Mouse (Mus musculus) intestine, embryonic 15.5 days (tissue): Measurements from ENCODE around the gene Olfr273. TPM values are rescaled to one million over a fixed set of nuclear protein-coding genes. Genes with fewer than 3 reads are reported as not detected.
"Not testable (repeated sequence)": the region's sequence is repeated elsewhere in the genome, so short reads cannot be mapped to it uniquely, and the experiment has no call there.

Experiments
- ATAC-seq: fragments of 200-750 bp; cut with Nextera tagmentation; 2 replicates; pipeline ENCODE4 v1.8.0; 2017; ENCODE audit warnings: moderate TSS enrichment, moderate library complexity
- H3K27ac ChIP-seq: fragments of 300-500 bp; sonication (generic); 2 replicates; pipeline ENCODE4 v1.5.1; 2015; ENCODE audit warnings: mild to moderate bottlenecking, inconsistent platforms
- H3K27me3 ChIP-seq: fragments of 300-500 bp; sonication (generic); replicated peaks from 2 replicates; pipeline ENCODE4 v1.6.1; 2015; ENCODE audit warnings: inconsistent platforms
- H3K36me3 ChIP-seq: fragments of 300-500 bp; sonication (generic); 2 replicates; pipeline ENCODE4 v1.6.1; 2015; ENCODE audit warnings: inconsistent platforms
- H3K4me1 ChIP-seq: fragments of 300-500 bp; sonication (generic); replicated peaks from 2 replicates; pipeline ENCODE4 v1.6.1; 2015; ENCODE audit warnings: inconsistent platforms
- H3K4me2 ChIP-seq: fragments of 300-500 bp; sonication (generic); replicated peaks from 2 replicates; pipeline ENCODE4 v1.6.1; 2015; ENCODE audit warnings: mild to moderate bottlenecking, inconsistent platforms
- H3K4me3 ChIP-seq: fragments of 300-500 bp; sonication (generic); replicated peaks from 2 replicates; pipeline ENCODE4 v1.5.1; 2015; ENCODE audit warnings: inconsistent platforms
- H3K9ac ChIP-seq: fragments of 300-500 bp; sonication (generic); 2 replicates; pipeline ENCODE4 v1.6.1; 2015; ENCODE audit warnings: inconsistent platforms
- H3K9me3 ChIP-seq: fragments of 300-500 bp; sonication (generic); 2 replicates; pipeline ENCODE4 v1.6.1; 2016; ENCODE audit warnings: inconsistent platforms
- WGBS: fragments of 180-500 bp; shearing (Covaris S2); methylation state at CpG from one replicate; pipeline ENCODE4 v1.1.7; 2015; 5-methylcytosine and 5-hydroxymethylcytosine counted together
- polyA plus RNA-seq: library from polyadenylated mRNA; unstranded; fragments of >200 nt; fragmentation: Nextera tagmentation; extraction: Ambion mirVana; gene quantifications from 2 replicates; pipeline ENCODE4 v1.2.1, GENCODE M21; 2015

Gene Olfr273
- not detected in 2 replicates for polyA plus RNA-seq

DNA sequence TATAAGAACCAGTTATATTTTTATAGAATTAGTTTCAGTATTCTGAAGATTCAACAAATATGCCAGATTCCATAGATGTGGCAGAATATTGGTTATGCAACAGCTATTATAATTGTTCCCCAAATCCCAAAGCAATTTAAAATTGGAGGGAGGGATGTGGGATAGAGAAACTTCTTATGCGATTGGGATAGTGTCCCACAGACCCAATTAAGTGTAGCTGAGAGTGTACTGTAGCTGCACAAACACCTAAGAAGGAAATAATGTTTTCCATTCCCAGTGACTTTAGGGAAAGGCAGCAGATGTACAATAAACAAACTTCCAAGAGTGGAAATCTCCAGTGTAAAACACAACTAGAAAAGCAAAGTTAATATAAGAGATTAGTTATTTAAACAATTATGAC lies at the start of gene Olfr273:
TSS of gene Olfr273 (minus strand) at position 101 of the 400 bp plus-strand sequence.
- Histone ChIP-seq H3K4me1 (no peaks in the 10 kb centered on the region), H3K27ac (no peak within 1 kb of the TSS), H3K9me3 (no peaks in the 10 kb centered on the region), H3K27me3 (no peaks in the 10 kb centered on the region), H3K36me3 (no peaks in the 10 kb centered on the region), H3K9ac (no peak within 1 kb of the TSS), H3K4me3 (no peak within 1 kb of the TSS), H3K4me2 (no peak within 1 kb of the TSS)
- 58% methylated on average over 1 of the region's 1 CpGs for WGBS
- no peak for ATAC-seq

GRCm38 (mm10) chr4:52864156-52864555 lies 5.1 kb upstream of the Olfr273 start:
- Histone ChIP-seq H3K36me3 (no peaks in the 10 kb centered on the region), H3K4me2 (no peak overlapping the region), H3K27me3 (no peaks in the 10 kb centered on the region), H3K9ac (no peak overlapping the region), H3K4me1 (no peaks in the 10 kb centered on the region), H3K9me3 (no peaks in the 10 kb centered on the region), H3K4me3 (no peak overlapping the region), H3K27ac (no peak overlapping the region)
- WGBS, result 87% methylated on average over 9 of the region's 9 CpGs
- no peak for ATAC-seq

DNA sequence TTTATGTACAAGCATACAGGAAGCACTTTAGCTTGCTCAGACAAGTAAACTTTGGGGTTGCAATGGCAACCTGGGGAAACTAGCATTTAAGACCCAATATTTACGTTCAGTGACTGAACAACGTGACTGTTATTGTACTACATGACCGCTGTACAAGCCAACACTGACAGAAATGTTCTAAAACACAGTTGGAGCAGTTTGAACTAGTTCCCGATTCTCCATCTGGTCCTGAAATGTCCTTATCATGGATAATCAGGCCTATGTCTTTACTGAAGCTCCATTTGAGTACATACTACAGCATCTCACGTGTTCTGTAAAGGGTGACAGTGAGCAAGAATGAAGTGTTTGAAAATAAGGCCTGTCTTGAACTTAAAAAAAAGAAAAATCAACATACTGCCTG lies 9.4 kb downstream of the Olfr273 start:
- Histone ChIP-seq H3K36me3 (no peaks in the 10 kb centered on the region), H3K4me2 (no peak overlapping the region), H3K9me3 (no peaks in the 10 kb centered on the region), H3K27me3 (no peaks in the 10 kb centered on the region), H3K4me3 (no peak overlapping the region), H3K4me1 (no peaks in the 10 kb centered on the region), H3K27ac (no peak overlapping the region), H3K9ac (no peak overlapping the region)
- no peak for ATAC-seq
- 78% methylated on average over 5 of the region's 5 CpGs for WGBS

DNA sequence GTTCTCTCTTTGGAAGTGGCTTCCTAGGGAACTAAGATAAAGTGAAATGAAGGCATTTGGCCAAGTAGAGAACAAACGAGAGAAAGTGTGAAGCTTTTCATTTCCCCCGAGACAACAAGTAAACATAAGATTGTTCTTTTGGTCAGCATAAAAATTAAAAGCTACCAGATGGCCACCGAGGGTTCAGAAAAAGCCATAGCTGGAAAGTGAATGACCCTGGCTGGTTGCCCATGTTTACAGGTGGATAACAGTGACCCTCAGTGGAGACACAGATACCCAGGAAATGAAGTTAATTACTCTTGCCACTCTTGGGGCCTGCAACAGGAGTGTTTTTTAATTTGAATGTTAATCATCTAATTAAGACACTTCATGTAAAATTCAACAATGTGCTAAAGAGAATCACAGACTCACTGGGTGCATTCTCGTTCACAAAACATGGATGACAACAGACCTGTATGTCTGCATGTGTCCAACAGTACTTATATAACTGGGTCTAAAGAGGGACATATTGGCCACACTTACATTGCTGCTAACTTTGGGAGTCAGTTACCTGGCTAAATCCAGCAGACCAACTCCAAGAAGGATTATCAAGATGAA lies 9.9 kb downstream of the Olfr273 start:
- no peak overlapping the region for H3K4me2 ChIP-seq
- H3K4me1 ChIP-seq, result no peaks in the 10 kb centered on the region
- 54% methylated on average over 4 of the region's 4 CpGs for WGBS
- ATAC-seq, result no peak
- H3K36me3 ChIP-seq, result no peaks in the 10 kb centered on the region
- no peak overlapping the region for H3K4me3 ChIP-seq
- no peaks in the 10 kb centered on the region for H3K27me3 ChIP-seq
- no peak overlapping the region for H3K9ac ChIP-seq
- H3K27ac ChIP-seq, result no peak overlapping the region
- no peaks in the 10 kb centered on the region for H3K9me3 ChIP-seq

GRCm38 (mm10) chr4:52845411-52845810 lies 13.6 kb downstream of the Olfr273 start:
- WGBS, result 16% methylated on average over 1 of the region's 1 CpGs
- H3K9me3 ChIP-seq, H3K4me1 ChIP-seq, H3K4me3 ChIP-seq, ATAC-seq, H3K9ac ChIP-seq, H3K4me2 ChIP-seq, H3K27ac ChIP-seq, H3K36me3 ChIP-seq, H3K27me3 ChIP-seq: not testable (repeated sequence)

DNA sequence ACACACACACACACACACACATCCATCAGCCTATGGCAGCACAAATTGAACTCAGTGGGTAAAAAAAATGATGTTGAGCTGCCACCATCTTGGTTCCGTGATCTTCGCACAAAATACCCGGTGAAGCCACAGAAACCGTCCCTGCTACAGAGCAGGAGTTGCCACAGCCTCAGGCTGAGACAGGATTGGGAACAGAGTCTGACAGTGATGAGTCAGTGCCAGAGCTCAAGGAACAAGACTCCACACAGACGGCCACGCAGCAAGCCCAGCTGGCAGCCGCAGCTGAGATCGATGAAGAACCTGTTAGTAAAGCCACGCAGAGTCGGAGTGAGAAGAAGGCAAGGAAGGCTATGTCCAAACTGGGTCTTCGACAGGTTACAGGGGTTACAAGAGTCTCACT lies 37.7 kb downstream of the Olfr273 start:
- ATAC-seq, result no peak
- no peak overlapping the region for H3K4me3 ChIP-seq
- H3K36me3 ChIP-seq, result no peaks in the 10 kb centered on the region
- no peak overlapping the region for H3K9ac ChIP-seq
- WGBS, result 96% methylated on average over 11 of the region's 11 CpGs
- no peak overlapping the region for H3K27ac ChIP-seq
- H3K4me1 ChIP-seq, result no peaks in the 10 kb centered on the region
- no peak overlapping the region for H3K4me2 ChIP-seq
- no peaks in the 10 kb centered on the region for H3K9me3 ChIP-seq
- no peaks in the 10 kb centered on the region for H3K27me3 ChIP-seq

GRCm38 (mm10) chr4:52814304-52814703 lies 44.7 kb downstream of the Olfr273 start, which contains the start of gene Olfr275:
Gene Olfr275 (plus strand): TSS chr4:52814604.
- Histone ChIP-seq H3K4me2 (no peak within 1 kb of the TSS), H3K4me1 (no peaks in the 10 kb centered on the region), H3K9me3 (no peaks in the 10 kb centered on the region), H3K36me3 (no peaks in the 10 kb centered on the region), H3K4me3 (no peak within 1 kb of the TSS), H3K27me3 (no peaks in the 10 kb centered on the region), H3K9ac (no peak within 1 kb of the TSS), H3K27ac (no peak within 1 kb of the TSS)
- 90% methylated on average over 2 of the region's 2 CpGs for WGBS
- ATAC-seq, result no peak

- H3K27me3 ChIP-seq, result no peaks in the 10 kb centered on the region
- no peaks in the 10 kb centered on the region for H3K4me1 ChIP-seq
- H3K27ac ChIP-seq, result no peak overlapping the region
- no peak overlapping the region for H3K4me3 ChIP-seq
- no peaks in the 10 kb centered on the region for H3K36me3 ChIP-seq
- H3K9ac ChIP-seq, result no peak overlapping the region
- 34% methylated on average over 2 of the region's 2 CpGs for WGBS
- H3K9me3 ChIP-seq, result no peaks in the 10 kb centered on the region
- H3K4me2 ChIP-seq, result no peak overlapping the region
- no peak for ATAC-seq
These were observed 47.2 kb downstream of the Olfr273 start for GRCm38 (mm10) chr4:52811871-52812270.

Other genes with a start within 250 kb of the Olfr273 start
- gene Olfr275, start 44.6 kb downstream of the Olfr273 start, polyA plus RNA-seq, result not detected in 2 replicates
- gene Olfr272, start 59.9 kb upstream of the Olfr273 start, polyA plus RNA-seq, result not detected in 2 replicates
- gene Olfr270, start 105.3 kb upstream of the Olfr273 start, polyA plus RNA-seq, result not detected in 2 replicates
- gene Nipsnap3a, start 130.0 kb upstream of the Olfr273 start, polyA plus RNA-seq, result not detected in 2 replicates
- gene Nipsnap3b, start 152.6 kb upstream of the Olfr273 start, polyA plus RNA-seq, result 132 and 137 TPM in 2 replicates